Mouse (Mus musculus) liver, embryonic 12.5 days (tissue): ENCODE measurements around the gene Tmem258. TPM values are rescaled to one million over a fixed set of nuclear protein-coding genes. Genes with fewer than 3 reads are reported as not detected.

Source experiments
- ATAC-seq: fragments of 200-750 bp; cut with Nextera tagmentation; 2 replicates; pipeline ENCODE4 v1.8.0; 2017; ENCODE audit warnings: moderate number of reproducible peaks, mild to moderate bottlenecking, moderate library complexity
- H3K27ac ChIP-seq: fragments of 300-500 bp; sonication (generic); 2 replicates; pipeline ENCODE4 v1.5.1; 2016; ENCODE audit warnings: mild to moderate bottlenecking
- H3K27me3 ChIP-seq: fragments of 300-500 bp; sonication (generic); replicated peaks from 2 replicates; pipeline ENCODE4 v1.6.1; 2016; ENCODE audit warnings: mild to moderate bottlenecking, moderate library complexity
- H3K36me3 ChIP-seq: fragments of 300-500 bp; sonication (generic); 2 replicates; pipeline ENCODE4 v1.6.1; 2016; ENCODE audit warnings: mild to moderate bottlenecking, moderate library complexity
- H3K4me1 ChIP-seq: fragments of 300-500 bp; sonication (generic); 2 replicates; pipeline ENCODE4 v1.6.1; 2016
- H3K4me2 ChIP-seq: fragments of 300-500 bp; sonication (generic); 2 replicates; pipeline ENCODE4 v1.6.1; 2016; ENCODE audit warnings: mild to moderate bottlenecking, moderate library complexity
- H3K4me3 ChIP-seq: fragments of 300-500 bp; sonication (generic); 2 replicates; pipeline ENCODE4 v1.5.1; 2016; ENCODE audit warnings: mild to moderate bottlenecking, moderate library complexity
- H3K9ac ChIP-seq: fragments of 300-500 bp; sonication (generic); 2 replicates; pipeline ENCODE4 v1.6.1; 2016; ENCODE audit warnings: mild to moderate bottlenecking, moderate library complexity
- H3K9me3 ChIP-seq: fragments of 300-500 bp; sonication (generic); replicated peaks from 2 replicates; pipeline ENCODE4 v1.6.1; 2016; ENCODE audit warnings: mild to moderate bottlenecking, moderate library complexity
- WGBS: fragments of 180-500 bp; shearing (Covaris S2); methylation state at CpG from one replicate; pipeline ENCODE4 v1.1.7; 2016; ENCODE audit not compliant: insufficient replicate concordance; 5-methylcytosine and 5-hydroxymethylcytosine counted together
- polyA plus RNA-seq: library from polyadenylated mRNA; unstranded; fragments of >200 nt; fragmentation: Nextera tagmentation; extraction: Ambion mirVana; gene quantifications from 2 replicates; pipeline ENCODE4 v1.2.1, GENCODE M21; 2016

Gene Tmem258
- polyA plus RNA-seq, 1 experiment from 2014 or later: 350 TPM

GRCm38 (mm10) chr19:10186569-10186968, 17.2 kb upstream of the Tmem258 start:
- Histone ChIP-seq H3K27ac (no peak overlapping the region; the same call in 1 of the 2 replicates), H3K36me3 (peaks cover 71% of the 10 kb centered on the region), H3K4me2 (no peak overlapping the region), H3K9me3 (no peaks in the 10 kb centered on the region), H3K27me3 (no peaks in the 10 kb centered on the region), H3K4me1 (peaks cover 60% of the 10 kb centered on the region), H3K9ac (no peak overlapping the region), H3K4me3 (no peak overlapping the region)
- 89% methylated on average over 8 of the region's 8 CpGs for WGBS
- no peak for ATAC-seq

- H3K36me3 ChIP-seq: peaks cover 88% of the 10 kb centered on the region
- no peaks in the 10 kb centered on the region for H3K9me3 ChIP-seq
- no peak overlapping the region for H3K9ac ChIP-seq
- no peak overlapping the region for H3K4me3 ChIP-seq
- ATAC-seq: no peak
- 86% methylated on average over 10 of the region's 10 CpGs for WGBS
- peaks cover 51% of the 10 kb centered on the region for H3K4me1 ChIP-seq
- H3K27me3 ChIP-seq: no peaks in the 10 kb centered on the region
- H3K4me2 ChIP-seq: no peak overlapping the region
- H3K27ac ChIP-seq: peak overlapping the region; percentile 5; the same call in 1 of the 2 replicates
These were observed 15.5 kb upstream of the Tmem258 start for GRCm38 (mm10) chr19:10188281-10188811.

GRCm38 (mm10) chr19:10189022-10189421, 14.8 kb upstream of the Tmem258 start:
- Histone ChIP-seq H3K4me3 (no peak overlapping the region), H3K4me2 (no peak overlapping the region), H3K27ac (0 out of 2 replicates have a peak overlapping the region, but pooled peaks have one; percentile 5), H3K9me3 (no peaks in the 10 kb centered on the region), H3K4me1 (peaks cover 47% of the 10 kb centered on the region), H3K9ac (no peak overlapping the region), H3K36me3 (peaks cover 95% of the 10 kb centered on the region), H3K27me3 (no peaks in the 10 kb centered on the region)
- 91% methylated on average over 6 of the region's 6 CpGs for WGBS
- no peak for ATAC-seq

GRCm38 (mm10) chr19:10189940-10190339, 13.9 kb upstream of the Tmem258 start:
- H3K27ac ChIP-seq: peak overlapping the region; percentile 37; the same call in 1 of the 2 replicates
- WGBS: 85% methylated on average over 8 of the region's 8 CpGs
- no peak overlapping the region for H3K4me3 ChIP-seq
- H3K4me1 ChIP-seq: peaks cover 38% of the 10 kb centered on the region
- H3K27me3 ChIP-seq: no peaks in the 10 kb centered on the region
- no peak for ATAC-seq
- H3K9ac ChIP-seq: no peak overlapping the region
- no peaks in the 10 kb centered on the region for H3K9me3 ChIP-seq
- H3K4me2 ChIP-seq: no peak overlapping the region
- H3K36me3 ChIP-seq: peaks cover 100% of the 10 kb centered on the region

GRCm38 (mm10) chr19:10190796-10191195, 13.0 kb upstream of the Tmem258 start:
- no peak for ATAC-seq
- Histone ChIP-seq H3K9me3 (no peaks in the 10 kb centered on the region), H3K4me3 (no peak overlapping the region), H3K36me3 (peaks cover 100% of the 10 kb centered on the region), H3K4me1 (peaks cover 31% of the 10 kb centered on the region), H3K9ac (no peak overlapping the region), H3K27ac (peak overlapping the region; percentile 5), H3K27me3 (no peaks in the 10 kb centered on the region), H3K4me2 (0 out of 2 replicates have a peak overlapping the region, but pooled peaks have one; percentile 11)
- WGBS: 30% methylated on average over 2 of the region's 2 CpGs

GRCm38 (mm10) chr19:10191326-10191725, 12.5 kb upstream of the Tmem258 start:
- H3K27me3 ChIP-seq: no peaks in the 10 kb centered on the region
- H3K36me3 ChIP-seq: peaks cover 100% of the 10 kb centered on the region
- peak; percentile 36; the same call in 1 of the 2 replicates for ATAC-seq
- no peaks in the 10 kb centered on the region for H3K9me3 ChIP-seq
- 42% methylated on average over 7 of the region's 7 CpGs for WGBS
- 0 out of 2 replicates have a peak overlapping the region, but pooled peaks have one; percentile 11 for H3K4me2 ChIP-seq
- H3K4me3 ChIP-seq: no peak overlapping the region
- H3K4me1 ChIP-seq: peaks cover 25% of the 10 kb centered on the region
- no peak overlapping the region for H3K9ac ChIP-seq
- H3K27ac ChIP-seq: peak overlapping the region; percentile 5

- Histone ChIP-seq H3K9ac (no peak overlapping the region), H3K36me3 (peaks cover 100% of the 10 kb centered on the region), H3K4me3 (no peak overlapping the region), H3K27me3 (no peaks in the 10 kb centered on the region), H3K9me3 (no peaks in the 10 kb centered on the region), H3K27ac (no peak overlapping the region), H3K4me1 (peaks cover 29% of the 10 kb centered on the region), H3K4me2 (no peak overlapping the region)
- ATAC-seq: no peak
- 88% methylated on average over 11 of the region's 11 CpGs for WGBS
These were observed 9.5 kb upstream of the Tmem258 start for GRCm38 (mm10) chr19:10194337-10194736.

GRCm38 (mm10) chr19:10195252-10195651, 8.6 kb upstream of the Tmem258 start:
- H3K4me2 ChIP-seq: no peak overlapping the region
- H3K9me3 ChIP-seq: no peaks in the 10 kb centered on the region
- no peak overlapping the region for H3K9ac ChIP-seq
- H3K27me3 ChIP-seq: no peaks in the 10 kb centered on the region
- WGBS: 76% methylated on average over 5 of the region's 5 CpGs
- peaks cover 100% of the 10 kb centered on the region for H3K36me3 ChIP-seq
- H3K27ac ChIP-seq: 0 out of 2 replicates have a peak overlapping the region, but pooled peaks have one; percentile 1
- no peak for ATAC-seq
- H3K4me3 ChIP-seq: no peak overlapping the region
- peaks cover 34% of the 10 kb centered on the region for H3K4me1 ChIP-seq

- no peak overlapping the region for H3K4me3 ChIP-seq
- peaks cover 100% of the 10 kb centered on the region for H3K36me3 ChIP-seq
- H3K9me3 ChIP-seq: no peaks in the 10 kb centered on the region
These were observed 6.7 kb upstream of the Tmem258 start for GRCm38 (mm10) chr19:10197130-10197529.

GRCm38 (mm10) chr19:10198286-10198685, 5.5 kb upstream of the Tmem258 start:
- Histone ChIP-seq H3K4me1 (peaks cover 45% of the 10 kb centered on the region), H3K9ac (no peak overlapping the region), H3K27me3 (no peaks in the 10 kb centered on the region), H3K27ac (peak overlapping the region; percentile 37; the same call in 1 of the 2 replicates), H3K4me2 (no peak overlapping the region), H3K36me3 (peaks cover 90% of the 10 kb centered on the region), H3K4me3 (no peak overlapping the region), H3K9me3 (no peaks in the 10 kb centered on the region)
- no peak for ATAC-seq
- WGBS: 69% methylated on average over 2 of the region's 2 CpGs

More at GRCm38 (mm10) chr19:10197130-10197529, 6.7 kb upstream of the Tmem258 start:
- Histone ChIP-seq H3K27me3 (no peaks in the 10 kb centered on the region), H3K9ac (no peak overlapping the region), H3K4me2 (no peak overlapping the region), H3K27ac (peak overlapping the region; percentile 1; the same call in 1 of the 2 replicates), H3K4me1 (peaks cover 38% of the 10 kb centered on the region)
- WGBS: 92% methylated on average over 4 of the region's 4 CpGs
- ATAC-seq: no peak

GRCm38 (mm10) chr19:10198723-10199122, 5.1 kb upstream of the Tmem258 start:
- Histone ChIP-seq H3K9me3 (no peaks in the 10 kb centered on the region), H3K4me3 (no peak overlapping the region), H3K27ac (peak overlapping the region; percentile 37; the same call in 1 of the 2 replicates), H3K4me1 (peaks cover 45% of the 10 kb centered on the region), H3K36me3 (peaks cover 86% of the 10 kb centered on the region), H3K4me2 (no peak overlapping the region), H3K27me3 (no peaks in the 10 kb centered on the region), H3K9ac (no peak overlapping the region)
- 28% methylated on average over 3 of the region's 3 CpGs for WGBS
- no peak for ATAC-seq

- Histone ChIP-seq H3K9me3 (no peaks in the 10 kb centered on the region), H3K4me1 (peaks cover 49% of the 10 kb centered on the region), H3K9ac (peak overlapping the region; percentile 97), H3K27me3 (no peaks in the 10 kb centered on the region), H3K4me2 (peak overlapping the region; percentile 80), H3K36me3 (peaks cover 67% of the 10 kb centered on the region), H3K27ac (peak overlapping the region; percentile 97), H3K4me3 (peak overlapping the region; percentile 97)
- peak; percentile 84 for ATAC-seq
- WGBS: 1% methylated on average over 23 of the region's 23 CpGs
These were observed 517 bp upstream of the Tmem258 start for GRCm38 (mm10) chr19:10203146-10203847.
